Mouse (Mus musculus): ENCODE measurements around the gene Usp36. TPM values are rescaled to one million over a fixed set of nuclear protein-coding genes. Genes with fewer than 3 reads are reported as not detected.

Gene Usp36
- total and polyA plus RNA-seq, 2 experiments from 2014 or later = 13.1 to 13.7 TPM

DNA sequence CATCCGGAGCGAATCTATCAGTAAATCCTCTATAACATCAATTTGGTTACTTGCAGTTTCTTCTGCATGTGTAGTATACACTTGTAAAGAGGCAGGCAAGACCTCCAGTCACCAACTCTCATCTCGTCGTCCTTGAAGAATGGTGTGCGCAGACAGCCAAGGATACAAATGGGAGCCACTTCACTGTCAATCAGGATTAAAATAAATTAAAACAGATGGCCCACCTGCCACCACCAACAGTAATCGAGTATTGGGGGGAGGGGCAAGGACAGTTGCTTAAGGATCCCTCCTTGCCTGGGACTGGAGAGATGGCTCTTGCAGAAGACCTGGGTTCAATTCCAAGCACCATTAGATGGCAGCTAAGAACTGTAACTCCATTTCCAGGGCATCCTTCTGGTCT is 2.6 kb upstream of the Usp36 start:
- no peak for ATAC-seq (ENCODE audit: low FRiP score)
- 51% methylated on average over 6 of the region's 6 CpGs for WGBS
- no peak overlapping the region for H3K4me2 ChIP-seq (ENCODE audit: low read depth, low read length, poor library complexity, severe bottlenecking)
- no peaks in the 10 kb centered on the region for H3K9me3 ChIP-seq (ENCODE audit: low read length)
- H3K4me1 ChIP-seq (ENCODE audit: insufficient read depth, low read length) = peaks cover 5% of the 10 kb centered on the region; the same call in 1 of the 2 replicates
- no peak for TF ChIP-seq CTCF (IDR thresholded peaks at IDR 0.05)
- DNase-seq (ENCODE audit: low spot score) = peak; percentile 34
- no peaks in the 10 kb centered on the region for H3K27me3 ChIP-seq (ENCODE audit: insufficient read depth, low read length)
- H3K36me3 ChIP-seq (ENCODE audit: insufficient read depth, low read length) = no peaks in the 10 kb centered on the region
- no peak overlapping the region for H3K27ac ChIP-seq (ENCODE audit: low read depth, low read length)
- H3K4me3 ChIP-seq (ENCODE audit: low read depth, low read length) = no peak overlapping the region
- no peak overlapping the region for H3K9ac ChIP-seq (replicated peaks; ENCODE audit: low read length, poor library complexity, severe bottlenecking)

DNA sequence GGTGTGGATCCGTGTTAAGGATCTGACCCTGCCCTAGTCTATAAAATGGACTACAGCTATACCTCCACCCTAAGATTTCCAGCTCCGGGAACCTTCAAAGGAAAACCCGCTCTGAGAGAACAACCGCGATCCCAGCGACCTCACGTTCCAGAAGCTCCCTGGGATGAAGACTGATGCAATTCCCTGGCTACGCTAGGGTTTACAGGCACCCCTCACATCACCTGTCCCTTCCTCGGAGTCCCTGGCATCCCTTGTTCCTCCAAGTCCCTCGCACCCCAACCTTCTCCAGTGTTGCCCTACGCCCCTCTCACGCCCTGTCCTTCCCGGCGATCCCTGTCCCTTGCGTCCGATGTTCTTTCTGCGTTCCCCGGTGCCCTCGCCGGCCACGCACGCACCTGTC is 482 bp downstream of the Usp36 start:
- peak; percentile 21 for DNase-seq (ENCODE audit: low spot score)
- Histone ChIP-seq H3K4me2 (ENCODE audit: low read depth, low read length, poor library complexity, severe bottlenecking) (peak overlapping the region; percentile 85), H3K36me3 (ENCODE audit: insufficient read depth, low read length) (peaks cover 27% of the 10 kb centered on the region), H3K9ac (replicated peaks; ENCODE audit: low read length, poor library complexity, severe bottlenecking) (peak overlapping the region; percentile 98), H3K27me3 (ENCODE audit: insufficient read depth, low read length) (no peaks in the 10 kb centered on the region), H3K4me3 (ENCODE audit: low read depth, low read length) (peak overlapping the region; percentile 91), H3K4me1 (ENCODE audit: insufficient read depth, low read length) (peaks cover 5% of the 10 kb centered on the region; the same call in 1 of the 2 replicates), H3K27ac (ENCODE audit: low read depth, low read length) (peak overlapping the region; percentile 92), H3K9me3 (ENCODE audit: low read length) (no peaks in the 10 kb centered on the region)
- 0% methylated on average over 22 of the region's 22 CpGs for WGBS
- TF ChIP-seq CTCF (IDR thresholded peaks at IDR 0.05) = no peak
- ATAC-seq (ENCODE audit: low FRiP score) = peak; percentile 5

DNA sequence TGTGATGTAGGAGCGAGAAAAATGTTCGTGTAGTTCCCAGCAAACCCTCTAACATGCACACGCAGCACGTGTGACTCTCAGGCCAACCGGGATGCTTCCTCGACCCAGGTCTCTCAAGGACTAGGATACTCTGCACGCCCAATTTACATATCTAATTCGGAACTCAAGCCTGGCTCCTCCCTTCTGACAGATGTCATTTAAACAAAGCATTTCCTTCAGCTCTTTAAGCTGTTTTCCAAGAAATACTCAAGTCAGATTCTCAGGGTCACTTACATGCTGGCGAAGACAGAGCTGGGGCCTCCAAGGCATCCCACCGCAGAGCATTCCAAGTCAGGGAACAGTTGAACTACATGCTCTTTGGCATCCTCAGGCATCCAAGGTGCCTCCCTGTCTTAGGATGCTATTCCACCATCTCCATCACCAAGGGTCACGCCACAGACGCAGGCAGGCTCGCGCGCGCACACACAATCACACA is 970 bp downstream of the Usp36 start:
- no peaks in the 10 kb centered on the region for H3K9me3 ChIP-seq (ENCODE audit: low read length)
- H3K27ac ChIP-seq (ENCODE audit: low read depth, low read length) = peak overlapping the region; percentile 92
- no peak for TF ChIP-seq CTCF (IDR thresholded peaks at IDR 0.05)
- H3K27me3 ChIP-seq (ENCODE audit: insufficient read depth, low read length) = no peaks in the 10 kb centered on the region
- H3K4me2 ChIP-seq (ENCODE audit: low read depth, low read length, poor library complexity, severe bottlenecking) = peak overlapping the region; percentile 85
- H3K4me3 ChIP-seq (ENCODE audit: low read depth, low read length) = peak overlapping the region; percentile 91
- peaks cover 32% of the 10 kb centered on the region for H3K36me3 ChIP-seq (ENCODE audit: insufficient read depth, low read length)
- H3K9ac ChIP-seq (replicated peaks; ENCODE audit: low read length, poor library complexity, severe bottlenecking) = peak overlapping the region; percentile 98
- ATAC-seq (ENCODE audit: low FRiP score) (no peak), DNase-seq (ENCODE audit: low spot score) (peak; percentile 58)
- under 1% methylated on average over 16 of the region's 16 CpGs for WGBS
- H3K4me1 ChIP-seq (ENCODE audit: insufficient read depth, low read length) = peaks cover 5% of the 10 kb centered on the region; the same call in 1 of the 2 replicates

GRCm38 (mm10) chr11:118287573-118287972 is 2.5 kb downstream of the Usp36 start:
- Histone ChIP-seq H3K27me3 (ENCODE audit: insufficient read depth, low read length) (no peaks in the 10 kb centered on the region), H3K36me3 (ENCODE audit: insufficient read depth, low read length) (peaks cover 46% of the 10 kb centered on the region), H3K4me3 (ENCODE audit: low read depth, low read length) (no peak overlapping the region), H3K4me2 (ENCODE audit: low read depth, low read length, poor library complexity, severe bottlenecking) (no peak overlapping the region), H3K27ac (ENCODE audit: low read depth, low read length) (no peak overlapping the region), H3K9me3 (ENCODE audit: low read length) (no peaks in the 10 kb centered on the region), H3K4me1 (ENCODE audit: insufficient read depth, low read length) (peaks cover 5% of the 10 kb centered on the region; the same call in 1 of the 2 replicates), H3K9ac (replicated peaks; ENCODE audit: low read length, poor library complexity, severe bottlenecking) (no peak overlapping the region)
- DNase-seq (ENCODE audit: low spot score) (no peak), ATAC-seq (ENCODE audit: low FRiP score) (no peak)
- 97% methylated on average over 9 of the region's 9 CpGs for WGBS
- TF ChIP-seq CTCF (IDR thresholded peaks at IDR 0.05) = no peak

DNA sequence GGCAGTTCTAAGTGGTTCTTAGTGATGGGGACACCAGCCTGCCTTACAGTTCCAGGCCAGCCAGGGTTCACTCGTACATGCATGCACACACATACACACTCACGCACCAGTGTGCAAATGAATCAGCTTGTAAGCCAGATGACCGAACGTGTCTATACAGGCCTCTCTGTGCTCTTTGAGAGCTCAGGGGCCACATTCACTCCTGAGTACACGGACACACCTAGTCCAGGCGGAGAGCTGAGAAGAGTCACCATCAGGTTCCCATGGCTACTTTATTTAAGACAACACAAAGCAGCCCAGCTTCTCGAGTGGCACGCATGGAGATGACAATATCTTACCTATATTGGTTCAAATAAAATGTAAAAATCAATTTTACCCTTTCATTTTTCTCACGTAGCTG is 3.6 kb downstream of the Usp36 start:
- Histone ChIP-seq H3K36me3 (ENCODE audit: insufficient read depth, low read length) (peaks cover 53% of the 10 kb centered on the region), H3K4me2 (ENCODE audit: low read depth, low read length, poor library complexity, severe bottlenecking) (no peak overlapping the region), H3K4me3 (ENCODE audit: low read depth, low read length) (no peak overlapping the region), H3K9ac (replicated peaks; ENCODE audit: low read length, poor library complexity, severe bottlenecking) (no peak overlapping the region), H3K9me3 (ENCODE audit: low read length) (no peaks in the 10 kb centered on the region), H3K27me3 (ENCODE audit: insufficient read depth, low read length) (no peaks in the 10 kb centered on the region), H3K27ac (ENCODE audit: low read depth, low read length) (no peak overlapping the region), H3K4me1 (ENCODE audit: insufficient read depth, low read length) (peaks cover 5% of the 10 kb centered on the region; the same call in 1 of the 2 replicates)
- DNase-seq (ENCODE audit: low spot score) (no peak), ATAC-seq (ENCODE audit: low FRiP score) (no peak)
- WGBS = 94% methylated on average over 9 of the region's 9 CpGs
- no peak for TF ChIP-seq CTCF (IDR thresholded peaks at IDR 0.05)

DNA sequence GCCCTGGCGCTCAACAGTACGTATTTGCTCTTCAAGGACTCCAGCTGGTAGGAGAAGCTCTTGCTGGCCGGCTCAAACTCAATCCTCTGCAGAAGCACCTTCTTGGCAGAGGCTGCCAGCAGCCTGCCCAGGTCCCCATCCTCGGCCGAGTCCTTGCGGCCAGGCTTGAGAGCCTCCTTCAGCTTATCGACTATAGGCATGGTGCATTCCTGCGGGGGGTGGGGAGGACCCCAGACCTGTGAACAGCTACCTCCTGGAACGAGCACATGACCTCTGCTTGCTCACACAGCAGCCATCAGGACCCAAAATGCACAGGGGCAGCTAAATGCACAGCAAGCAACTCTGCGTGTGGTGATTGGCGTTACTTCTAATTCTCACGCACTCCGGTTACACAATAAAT is 4.3 kb downstream of the Usp36 start:
- DNase-seq (ENCODE audit: low spot score) (no peak), ATAC-seq (ENCODE audit: low FRiP score) (no peak)
- Histone ChIP-seq H3K36me3 (ENCODE audit: insufficient read depth, low read length) (peaks cover 56% of the 10 kb centered on the region), H3K27me3 (ENCODE audit: insufficient read depth, low read length) (no peaks in the 10 kb centered on the region), H3K9me3 (ENCODE audit: low read length) (no peaks in the 10 kb centered on the region), H3K4me1 (ENCODE audit: insufficient read depth, low read length) (peaks cover 5% of the 10 kb centered on the region; the same call in 1 of the 2 replicates), H3K27ac (ENCODE audit: low read depth, low read length) (no peak overlapping the region), H3K9ac (replicated peaks; ENCODE audit: low read length, poor library complexity, severe bottlenecking) (no peak overlapping the region), H3K4me3 (ENCODE audit: low read depth, low read length) (no peak overlapping the region), H3K4me2 (ENCODE audit: low read depth, low read length, poor library complexity, severe bottlenecking) (no peak overlapping the region)
- TF ChIP-seq CTCF (IDR thresholded peaks at IDR 0.05) = no peak
- 94% methylated on average over 13 of the region's 13 CpGs for WGBS

Measured in midbrain, postnatal 0 days (tissue).